Comparison of ENCODE assay signal across 7 mouse cellular contexts in genomic region chr10:59616522-59616921, GRCm38 (mm10). TPM values are rescaled to one million over a fixed set of nuclear protein-coding genes. Genes with fewer than 3 reads are reported as not detected.
DNase-seq lines count a peak whose midpoint lies in the region; ATAC-seq lines count a peak whose summit lies in the region.

Gene Mcu, minus strand, starts transcription at chr10:59616692.

- peak within 1 kb of the TSS; percentile 95 for H3K9ac ChIP-seq in midbrain, embryonic 13.5 days (replicated peaks)

- H3K9me3 ChIP-seq in limb, embryonic 10.5 days (replicated peaks), result no peaks in the 10 kb centered on the region
- H3K9me3 ChIP-seq in midbrain, embryonic 13.5 days, result no peaks in the 10 kb centered on the region

- H3K27ac ChIP-seq in limb, embryonic 10.5 days, result peak within 1 kb of the TSS; percentile 94
- peak within 1 kb of the TSS; percentile 90 for H3K27ac ChIP-seq in midbrain, embryonic 13.5 days

- peak; percentile 90 for ATAC-seq in granulocyte monocyte progenitor cell, adult 5-6 weeks (replicated peaks; ENCODE audit: poor library complexity, severe bottlenecking)
- ATAC-seq in midbrain, embryonic 13.5 days, result peak; percentile 100

- peaks cover 26% of the 10 kb centered on the region for H3K4me1 ChIP-seq in limb, embryonic 10.5 days
- peaks cover 24% of the 10 kb centered on the region for H3K4me1 ChIP-seq in midbrain, embryonic 13.5 days (replicated peaks)

- under 1% methylated on average over 36 of the region's 36 CpGs for WGBS in limb, embryonic 10.5 days
- WGBS in midbrain, embryonic 13.5 days, result under 1% methylated on average over 29 of the region's 36 CpGs

- DNase-seq in adrenal gland, adult 8-10 months, result peak; percentile 93
- peak; percentile 95 for DNase-seq in embryo, embryonic 9.5 days (ENCODE audit: extremely low spot score)
- DNase-seq in kidney, adult 11 months, result peak; percentile 97
- DNase-seq in limb, embryonic 10.5 days (ENCODE audit: low spot score), result peak; percentile 96
- peak; percentile 88 for DNase-seq in spleen, adult 12 weeks (ENCODE audit: low spot score)

- no peaks in the 10 kb centered on the region for H3K36me3 ChIP-seq in limb, embryonic 10.5 days
- H3K36me3 ChIP-seq in midbrain, embryonic 13.5 days, result no peaks in the 10 kb centered on the region

- H3K27me3 ChIP-seq in limb, embryonic 10.5 days (ENCODE audit: low read depth, poor library complexity, severe bottlenecking), result no peaks in the 10 kb centered on the region
- peaks cover 7% of the 10 kb centered on the region for H3K27me3 ChIP-seq in midbrain, embryonic 13.5 days

- peak within 1 kb of the TSS; percentile 87 for H3K4me3 ChIP-seq in limb, embryonic 10.5 days
- peak within 1 kb of the TSS; percentile 85 for H3K4me3 ChIP-seq in midbrain, embryonic 13.5 days (replicated peaks)

- H3K4me2 ChIP-seq in midbrain, embryonic 13.5 days (replicated peaks), result peak within 1 kb of the TSS; percentile 85

RNA-seq across cellular contexts. Expression of gene Mcu, which starts in this region (rescaled TPM):
- 10 to 100 TPM; 40.4 to 61.1 (median 47.8) TPM for total RNA-seq in adrenal gland, adult 8-10 months (2022)
- total RNA-seq in granulocyte monocyte progenitor cell, adult 5-6 weeks (2014; fragmentation: Nextera tagmentation), result 29.6 and 40.0 TPM in 2 replicates
- total RNA-seq in granulocyte monocyte progenitor cell, adult 5-6 weeks (2017), result 43.1 and 46.4 TPM in 2 replicates
- polyA plus RNA-seq in limb, embryonic 10.5 days (2016; fragmentation: Nextera tagmentation; extraction: Ambion mirVana), result 17.4 and 28.3 TPM in 2 replicates
- polyA plus RNA-seq in midbrain, embryonic 13.5 days (2015; fragmentation: Nextera tagmentation; extraction: Ambion mirVana), result 18.3 and 19.5 TPM in 2 replicates

Comparison
In these comparisons a context has a peak if more than half of its experiments do, and no peak if none do; other contexts are left out.
1. Peak in every context shown above with its lines: DNase-seq, ATAC-seq, H3K4me3 ChIP-seq and H3K27ac ChIP-seq.